Mouse (Mus musculus): ENCODE data around the gene Ppp1r16b.
A peak's percentile ranks its signal among the peaks of the same experiment; 100 is the strongest.
"Not testable (repeated sequence)": the region's sequence is repeated elsewhere in the genome, so short reads cannot be mapped to it uniquely, and the experiment has no call there.

Ppp1r16b gene

GRCm38 (mm10) chr2:158726252-158726651 lies 61.1 kb downstream of the Ppp1r16b start:
- no peak for DNase-seq

DNA sequence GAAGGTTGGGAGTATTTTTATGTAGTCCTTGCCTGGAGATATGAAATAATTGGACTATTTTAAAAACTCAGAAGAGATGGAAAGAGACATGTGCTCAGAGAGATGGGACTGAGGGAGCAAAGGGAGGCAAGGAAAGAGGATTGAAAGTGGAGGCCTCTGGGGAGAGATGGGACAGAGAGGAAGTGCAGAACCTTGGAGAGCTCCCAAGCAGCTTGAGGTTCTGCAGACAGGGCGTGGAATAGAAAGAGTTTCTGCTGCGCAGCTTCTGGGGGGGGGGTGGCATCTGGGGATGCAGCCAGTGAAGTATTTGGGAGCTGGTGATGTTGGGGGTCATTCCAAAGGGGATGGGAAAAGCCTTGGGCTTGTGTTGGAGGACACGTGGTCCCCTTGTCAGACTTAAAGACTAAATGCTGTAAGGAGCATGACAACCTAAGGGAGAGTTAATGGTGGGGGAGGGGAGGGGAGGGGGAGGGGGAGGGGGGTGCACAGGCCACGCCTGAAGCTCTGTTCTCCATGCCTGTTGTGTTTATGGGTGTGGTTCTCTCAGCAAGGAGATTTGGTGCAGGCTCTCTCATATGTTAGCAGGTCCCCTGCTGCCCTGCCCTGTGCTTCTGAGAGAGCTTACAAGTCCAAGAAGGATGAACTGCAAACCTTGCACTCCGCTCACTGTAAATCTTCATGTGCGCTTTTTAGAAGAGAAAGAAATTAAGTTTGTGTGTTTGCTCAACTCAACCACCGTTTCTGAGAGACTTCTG lies 63.0 kb downstream of the Ppp1r16b start:
- DNase-seq, result no peak

GRCm38 (mm10) chr2:158730896-158731295 lies 65.7 kb downstream of the Ppp1r16b start:
- DNase-seq, result no peak

- DNase-seq, result no peak
These were observed 67.3 kb downstream of the Ppp1r16b start for GRCm38 (mm10) chr2:158732521-158732920.

DNA sequence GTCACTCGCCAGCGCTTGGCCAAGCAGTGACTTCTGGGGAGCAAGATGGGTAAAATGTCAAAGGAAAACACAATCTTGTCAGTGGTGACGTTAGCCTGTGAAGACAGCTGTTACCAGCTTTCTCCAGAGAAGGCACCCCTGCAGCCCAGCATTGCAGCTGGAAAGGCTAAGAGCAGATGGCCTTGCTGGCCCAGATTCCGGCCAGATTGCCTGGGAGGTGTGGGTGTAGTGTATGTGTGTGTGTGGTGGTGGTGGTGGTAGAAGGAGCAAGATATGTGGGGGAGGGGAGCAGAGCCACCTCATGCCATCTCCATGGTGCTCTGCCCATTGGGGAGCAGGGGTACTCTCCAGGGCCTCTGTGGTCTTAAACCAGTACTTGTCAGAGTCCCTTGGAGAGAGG lies 67.9 kb downstream of the Ppp1r16b start:
- no peak for DNase-seq

- DNase-seq, result peak; percentile 28
These were observed 68.7 kb downstream of the Ppp1r16b start for GRCm38 (mm10) chr2:158733914-158734313.

DNA sequence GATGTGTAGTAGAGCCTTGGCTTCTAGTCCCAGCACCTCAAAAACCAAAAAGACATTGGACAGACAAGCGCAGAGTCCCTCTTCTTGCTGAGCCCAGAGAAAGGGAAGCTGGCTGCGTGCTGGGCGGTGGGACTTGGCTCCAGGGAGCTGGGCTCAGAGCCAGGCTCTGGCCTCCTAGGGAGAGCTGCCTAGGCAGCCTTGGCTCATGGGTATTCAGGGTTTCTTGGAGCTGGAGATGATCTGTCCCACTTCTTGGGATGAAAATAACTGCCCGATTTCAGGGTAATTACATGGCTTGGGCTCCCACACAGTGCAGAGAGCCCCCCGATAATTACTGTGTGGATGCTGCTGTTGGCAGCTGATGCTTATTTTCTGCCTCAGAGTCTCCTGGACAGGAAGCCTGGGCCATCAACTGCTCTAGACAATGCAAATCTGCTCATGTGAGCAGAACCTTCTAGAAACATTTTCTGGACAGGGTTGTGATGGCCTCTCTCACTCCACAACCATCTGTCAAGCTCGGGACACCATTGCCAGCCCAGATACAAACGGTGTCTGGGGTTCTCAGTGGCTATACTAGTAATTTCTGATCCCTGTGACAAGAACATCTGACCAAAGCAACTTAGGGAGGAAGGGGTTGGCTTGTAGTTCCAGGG lies 69.4 kb downstream of the Ppp1r16b start:
- peak; percentile 62 for DNase-seq

- no peak for DNase-seq
These were observed 70.1 kb downstream of the Ppp1r16b start for GRCm38 (mm10) chr2:158735340-158735739.

- DNase-seq, result not testable (repeated sequence)
These were observed 71.0 kb downstream of the Ppp1r16b start for GRCm38 (mm10) chr2:158736247-158736646.

DNA sequence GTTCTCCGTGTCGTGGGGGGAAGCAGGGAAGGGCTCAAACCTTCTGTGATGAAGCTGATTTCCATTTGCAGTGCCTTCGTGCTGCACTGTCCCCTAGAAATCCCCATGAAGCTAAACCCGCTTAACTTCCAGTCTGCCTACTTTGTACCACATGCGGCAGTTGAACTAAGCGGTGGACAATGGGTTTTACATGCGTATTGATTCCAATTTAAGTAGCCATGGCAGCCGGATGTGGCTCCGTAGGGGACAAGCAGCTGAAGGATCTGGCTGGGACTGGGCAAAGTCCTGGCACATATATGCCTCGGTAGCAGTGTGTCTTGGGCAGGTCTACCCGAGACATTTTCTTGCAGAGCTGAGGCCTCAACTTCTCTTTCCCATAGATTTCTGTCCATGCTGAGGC lies 73.4 kb downstream of the Ppp1r16b start:
- no peak for DNase-seq

DNA sequence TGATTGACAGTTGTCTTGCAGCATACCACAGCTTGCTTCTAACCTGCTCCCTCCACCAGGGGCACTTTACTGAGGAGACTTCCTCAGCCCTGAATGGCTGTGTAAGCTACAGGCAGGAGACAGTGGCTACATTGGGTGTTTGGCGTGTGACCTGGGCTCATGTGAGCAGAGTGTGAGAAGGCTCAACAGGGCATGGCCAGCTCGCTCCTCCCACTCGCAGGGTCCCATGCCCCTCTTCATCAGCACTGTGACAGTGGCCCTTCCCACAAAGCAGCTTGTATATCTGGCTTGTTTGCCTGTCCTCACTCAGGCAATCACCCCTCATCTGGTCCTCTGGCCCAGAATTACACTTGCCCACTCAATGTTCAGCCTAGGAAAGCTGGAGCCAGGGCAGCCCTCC lies 73.9 kb downstream of the Ppp1r16b start:
- no peak for DNase-seq

DNA sequence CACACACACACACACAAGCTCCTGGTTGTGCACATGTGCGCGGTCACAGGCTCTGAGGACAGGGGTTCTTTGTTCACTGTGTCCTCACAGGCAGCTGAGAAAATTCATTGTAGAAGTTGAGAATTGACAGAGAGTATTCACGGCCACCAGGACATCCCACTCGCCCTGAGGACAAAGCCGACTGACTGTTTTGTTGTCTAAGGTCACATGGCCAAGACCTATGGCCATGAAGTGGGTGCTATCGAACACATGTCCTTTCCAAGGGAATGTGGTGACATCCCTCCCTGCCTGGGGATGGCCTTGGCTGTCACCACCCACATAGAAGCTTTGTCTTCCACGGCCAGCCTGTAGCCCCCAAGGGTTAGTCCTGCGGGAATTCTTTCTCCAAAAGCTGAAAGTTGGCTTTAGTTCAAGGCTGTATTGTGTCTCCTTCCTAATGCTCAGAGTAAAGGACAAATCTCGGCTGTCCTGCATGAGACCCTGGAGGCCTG lies 75.9 kb downstream of the Ppp1r16b start:
- no peak for DNase-seq

DNA sequence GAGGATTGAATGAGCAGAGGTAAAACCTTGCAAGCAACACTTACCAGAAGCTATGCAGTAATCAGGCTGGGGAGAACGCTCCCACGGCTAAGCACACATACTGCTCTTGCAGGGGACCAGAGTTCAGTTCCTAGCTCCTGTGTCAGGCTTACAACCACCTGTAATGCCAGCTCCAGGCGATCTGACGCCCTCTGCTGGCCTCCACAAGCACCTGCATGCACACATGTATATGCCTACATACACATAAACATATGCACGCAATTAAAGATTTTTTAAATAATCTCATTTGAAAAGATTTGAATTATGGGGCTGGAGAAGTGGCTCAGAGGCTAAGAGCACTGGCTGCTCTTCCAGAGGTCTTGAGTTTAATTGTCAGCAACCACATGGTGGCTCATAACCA lies 77.2 kb downstream of the Ppp1r16b start:
- DNase-seq, result no peak

DNA sequence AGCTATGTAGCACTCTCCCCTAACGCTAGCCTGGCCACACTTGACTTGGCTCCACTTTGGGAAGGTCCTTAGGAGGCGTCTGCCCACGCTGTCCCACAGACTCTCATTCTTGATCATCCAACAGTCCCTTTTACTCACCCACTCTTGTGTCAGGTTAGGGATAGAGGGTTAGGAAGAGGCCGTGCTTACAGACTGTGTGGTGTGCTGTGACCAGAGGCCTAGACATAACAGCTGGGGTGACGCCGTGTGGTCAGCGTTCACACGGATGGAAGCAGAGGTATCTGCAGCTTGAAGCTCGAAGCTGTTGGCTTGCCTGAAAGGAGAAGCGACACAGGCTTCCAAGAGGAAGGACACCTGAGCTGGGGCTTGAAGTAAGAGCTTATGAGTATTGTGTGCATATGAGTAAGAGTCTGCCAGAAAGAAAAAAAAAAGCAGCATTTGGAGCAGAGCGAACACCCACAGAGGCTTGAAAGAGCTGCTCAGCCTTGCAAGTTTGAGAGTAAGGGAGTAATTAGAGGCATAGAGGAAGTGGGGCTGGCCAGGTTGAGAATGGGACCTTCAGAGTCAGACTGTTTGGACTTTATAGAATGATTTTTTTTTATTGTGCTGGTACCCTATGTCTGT lies 78.4 kb downstream of the Ppp1r16b start:
- no peak for DNase-seq

DNA sequence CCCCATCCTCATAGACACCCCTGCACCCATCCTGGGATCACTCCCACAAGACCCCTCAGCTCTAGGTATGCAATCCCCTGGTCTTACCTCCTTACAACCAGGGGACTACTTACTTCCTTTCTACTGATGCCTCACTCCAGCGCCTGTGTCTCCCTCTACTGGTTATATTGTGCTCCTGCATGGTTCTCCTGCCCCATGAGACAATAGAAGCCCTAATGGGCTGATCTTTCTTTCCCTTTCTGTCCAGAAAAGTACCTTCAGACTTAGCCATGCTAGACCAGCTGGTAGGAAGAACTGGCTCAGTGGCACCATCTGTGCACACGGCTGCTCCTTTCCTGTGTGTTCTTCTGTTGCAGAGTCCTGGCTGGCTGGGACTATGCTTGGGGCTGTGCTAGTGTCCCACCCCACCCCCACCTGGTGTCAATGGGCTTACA lies 79.9 kb downstream of the Ppp1r16b start:
- DNase-seq, result no peak

DNA sequence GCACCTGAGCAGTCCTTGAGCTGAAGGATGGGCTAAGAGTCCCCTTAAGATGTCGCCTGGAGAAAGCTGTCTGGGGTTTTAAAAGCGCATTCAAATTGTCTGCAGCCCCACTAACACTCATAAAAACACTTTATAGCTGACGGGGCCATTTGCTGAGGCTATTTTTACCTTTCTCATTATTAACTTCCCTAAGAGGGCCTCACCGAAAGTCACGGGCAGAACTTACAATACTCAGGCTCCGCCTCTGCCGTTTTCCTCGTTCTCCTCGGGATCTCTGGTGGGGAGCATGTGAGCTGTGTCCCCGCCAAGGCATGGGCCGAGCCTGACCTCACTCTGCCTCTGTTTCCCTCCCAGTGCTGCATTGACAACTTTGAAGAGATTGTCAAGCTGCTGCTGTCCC lies 81.0 kb downstream of the Ppp1r16b start:
- DNase-seq, result no peak

- DNase-seq, result no peak
These were observed 84.2 kb downstream of the Ppp1r16b start for GRCm38 (mm10) chr2:158749366-158749765.

DNA sequence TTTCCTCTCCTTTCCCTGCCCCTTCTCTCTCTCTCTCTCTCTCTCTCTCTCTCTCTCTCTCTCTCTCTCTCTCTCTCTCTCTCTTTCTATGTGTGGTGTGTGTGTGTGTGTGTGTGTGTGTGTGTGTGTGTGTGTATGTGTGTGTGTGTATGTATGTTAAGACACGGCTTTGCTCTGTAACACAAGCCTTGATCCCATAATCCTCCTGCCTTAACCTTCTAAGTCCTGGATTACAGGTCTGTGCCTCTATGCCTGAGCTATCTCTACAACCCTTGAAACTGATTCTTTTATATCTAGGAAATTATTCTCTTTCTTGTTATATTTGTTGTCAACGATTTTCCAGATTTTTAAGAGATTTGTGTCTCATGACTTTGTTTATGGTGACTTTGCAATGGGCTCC lies 95.0 kb downstream of the Ppp1r16b start:
- no peak for DNase-seq

- DNase-seq, result no peak
These were observed 97.1 kb downstream of the Ppp1r16b start for GRCm38 (mm10) chr2:158762339-158762738.

GRCm38 (mm10) chr2:158767742-158768339 lies 102.6 kb downstream of the Ppp1r16b start, which contains the start of gene Fam83d:
Gene Fam83d (plus strand): TSS chr2:158768093.
- DNase-seq, result peak; percentile 96

DNA sequence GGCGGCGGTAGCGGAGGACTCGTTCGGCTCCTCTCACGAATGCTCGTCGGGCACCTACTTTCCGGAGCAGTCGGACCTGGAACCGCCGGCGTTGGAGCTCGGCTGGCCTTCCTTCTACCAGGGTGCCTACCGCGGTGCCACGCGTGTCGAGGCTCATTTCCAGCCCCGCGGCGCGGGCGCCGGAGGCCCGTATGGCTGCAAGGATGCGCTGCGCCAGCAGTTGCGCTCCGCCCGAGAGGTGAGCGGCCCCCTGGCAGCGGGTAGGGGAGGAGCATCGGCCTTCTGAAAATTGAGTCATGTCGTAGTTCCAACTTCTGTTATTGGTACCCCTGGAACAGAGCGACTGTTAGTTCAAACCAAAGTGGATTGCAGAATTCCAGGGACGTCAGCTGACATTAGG lies 103.2 kb downstream of the Ppp1r16b start:
- DNase-seq, result no peak

DNA sequence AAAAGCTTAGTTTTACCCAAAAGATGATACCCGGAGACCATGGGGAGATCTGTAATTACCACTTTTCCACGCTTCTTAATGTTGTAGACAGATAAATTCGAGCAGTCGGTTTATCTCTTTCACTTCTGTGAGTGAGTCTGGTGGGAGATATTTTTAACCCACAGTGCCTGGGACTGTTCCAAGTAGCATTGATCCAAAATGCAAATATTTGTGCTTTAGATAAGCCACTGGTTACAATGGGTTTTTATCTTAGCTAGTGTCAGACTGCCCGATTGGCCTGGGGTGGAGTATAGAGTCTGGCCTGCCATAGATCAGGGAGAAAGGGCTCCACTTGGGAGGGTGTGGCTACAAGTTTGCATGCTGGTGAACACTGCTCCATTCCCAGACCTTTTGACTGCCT lies 103.6 kb downstream of the Ppp1r16b start:
- DNase-seq, result no peak

GRCm38 (mm10) chr2:158770126-158770757 lies 105.0 kb downstream of the Ppp1r16b start:
- no peak for DNase-seq
